Mouse (Mus musculus): ENCODE measurements around the gene Esp6. TPM values are rescaled to one million over a fixed set of nuclear protein-coding genes. Genes with fewer than 3 reads are reported as not detected.

Esp6 gene
- polyA plus RNA-seq, 1 experiment, result not detected

DNA sequence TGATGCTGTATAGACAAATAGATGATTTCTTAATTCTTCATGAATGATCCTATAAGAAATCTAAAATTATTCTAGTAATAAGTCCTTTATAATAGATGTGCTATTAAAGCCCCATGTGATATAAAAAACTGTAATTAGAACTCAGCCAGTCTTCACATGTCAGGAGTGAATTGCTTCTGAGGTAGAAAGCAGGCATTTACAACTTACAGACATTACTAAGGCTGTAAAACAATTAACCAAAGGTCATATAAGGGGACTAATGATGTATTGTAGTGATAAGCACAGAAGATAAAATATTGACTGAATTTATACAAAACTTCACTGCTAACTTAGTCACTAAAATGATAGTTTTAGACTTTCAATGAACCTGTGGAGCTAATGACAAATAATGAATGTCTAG is 30.0 kb downstream of the Esp6 start:
- TF ChIP-seq POLR2A (IDR thresholded peaks at IDR 0.05; ENCODE audit: control insufficient read depth, extremely low read depth, insufficient read depth, low read length, poor library complexity) (no peak), CTCF (IDR thresholded peaks at IDR 0.05; ENCODE audit: borderline replicate concordance, control insufficient read depth, extremely low read depth, insufficient read depth, low read length, poor library complexity) (no peak)
- H3K4me3 ChIP-seq (ENCODE audit: control insufficient read depth, insufficient read depth, low read length), result no peak overlapping the region
- H3K4me1 ChIP-seq (replicated peaks; ENCODE audit: control insufficient read depth, insufficient read depth, low read length), result no peaks in the 10 kb centered on the region
- no peak overlapping the region for H3K27ac ChIP-seq (ENCODE audit: control insufficient read depth, insufficient read depth, low read length)
- DNase-seq, result no peak
- H3K27me3 ChIP-seq (ENCODE audit: control insufficient read depth, insufficient read depth, low read length), result no peaks in the 10 kb centered on the region
- no peaks in the 10 kb centered on the region for H3K36me3 ChIP-seq (ENCODE audit: control insufficient read depth, insufficient read depth, low read length)

GRCm38 (mm10) chr17:40598294-40598693 is 37.0 kb downstream of the Esp6 start, which contains the start of gene Esp4:
Gene Esp4, plus strand, starts transcription at chr17:40598594.
- no peaks in the 10 kb centered on the region for H3K36me3 ChIP-seq (ENCODE audit: control insufficient read depth, insufficient read depth, low read length)
- TF ChIP-seq POLR2A (IDR thresholded peaks at IDR 0.05; ENCODE audit: control insufficient read depth, extremely low read depth, insufficient read depth, low read length, poor library complexity), result no peak
- no peak for TF ChIP-seq CTCF (IDR thresholded peaks at IDR 0.05; ENCODE audit: borderline replicate concordance, control insufficient read depth, extremely low read depth, insufficient read depth, low read length, poor library complexity)
- H3K4me3 ChIP-seq (ENCODE audit: control insufficient read depth, insufficient read depth, low read length), result no peak within 1 kb of the TSS
- no peaks in the 10 kb centered on the region for H3K27me3 ChIP-seq (ENCODE audit: control insufficient read depth, insufficient read depth, low read length)
- DNase-seq, result no peak
- no peak within 1 kb of the TSS for H3K27ac ChIP-seq (ENCODE audit: control insufficient read depth, insufficient read depth, low read length)
- no peaks in the 10 kb centered on the region for H3K4me1 ChIP-seq (replicated peaks; ENCODE audit: control insufficient read depth, insufficient read depth, low read length)

Other genes with a start within 250 kb of the Esp6 start
- 0.11 and 0.13 TPM in 2 replicates for gene Crisp1, start 242.3 kb upstream of the Esp6 start, polyA plus RNA-seq (2012; rRNA removed)
- gene Esp8, start 41.5 kb upstream of the Esp6 start, polyA plus RNA-seq (2012; rRNA removed), result not detected in 2 replicates
- gene Esp4, start 37.1 kb downstream of the Esp6 start, polyA plus RNA-seq (2012; rRNA removed), result not detected in 2 replicates
- gene Esp3, start 70.6 kb downstream of the Esp6 start, polyA plus RNA-seq (2012; rRNA removed), result not detected in 2 replicates
- not detected in 2 replicates for gene Esp1, start 165.6 kb downstream of the Esp6 start, polyA plus RNA-seq (2012; rRNA removed)
- 0.47 TPM in 1 of 2 replicates, not detected in the other for gene Crisp2, start 245.5 kb downstream of the Esp6 start, polyA plus RNA-seq (2012; rRNA removed)
- gene Rhag, start 249.6 kb downstream of the Esp6 start, polyA plus RNA-seq (2012; rRNA removed), result not detected in 2 replicates

Data from thymus, adult 2 months (tissue).